Mouse (Mus musculus) bone marrow macrophage, adult 2 months (primary cell): ENCODE measurements around the gene Aff3.

ENCODE experiments used
- CTCF ChIP-seq: IDR thresholded peaks from 2 replicates; pipeline ENCODE4 v1.5.1; 2012; ENCODE audit warnings: low read depth, mild to moderate bottlenecking, low read length, moderate library complexity
- POLR2A ChIP-seq: IDR thresholded peaks from 2 replicates; pipeline ENCODE4 v1.6.1; 2012; ENCODE audit warnings: mild to moderate bottlenecking, low read depth, low read length, borderline replicate concordance

- TF ChIP-seq CTCF (no peak), POLR2A (no peak)
Measured at GRCm38 (mm10) chr1:38666766-38667118, 2.0 kb upstream of the Aff3 start.
